Comparison of ENCODE assay signal across 10 mouse cellular contexts in genomic region chr19:37238651-37239050, GRCm38 (mm10). TPM values are rescaled to one million over a fixed set of nuclear protein-coding genes. Genes with fewer than 3 reads are reported as not detected.
DNase-seq lines count a peak whose midpoint lies in the region; ATAC-seq and TF ChIP-seq lines count a peak whose summit lies in the region.
"Had no signal": no experiment of that assay in that cellular context is flagged by ENCODE, and none has a peak within 500 bp of the region (broad histone marks: within the 10 kb centered on the region; RNA-seq: fewer than 3 reads in every experiment).

No protein-coding gene starts in this region.

- WGBS in liver, embryonic 14.5 days (ENCODE audit: insufficient replicate concordance) = 22% methylated on average over 7 of the region's 7 CpGs

- peaks cover 38% of the 10 kb centered on the region for H3K27me3 ChIP-seq in megakaryocyte, embryonic 14.5 days (replicated peaks)
- H3K27me3 ChIP-seq in liver, embryonic 14.5 days (ENCODE audit: control insufficient read depth, insufficient read depth, low read length) = peaks cover 5% of the 10 kb centered on the region; the same call in 1 of the 2 replicates

- peak; percentile 14 for DNase-seq in embryo, embryonic 11 days
- DNase-seq in embryo, embryonic 9.5 days (ENCODE audit: extremely low spot score) = no peak
- DNase-seq in liver, embryonic 14.5 days (ENCODE audit: low read depth in 3 of 3, low spot score in 3 of 3) = peak in 1 of 3 experiments; percentile 75
- DNase-seq in spleen, postnatal 4 days (ENCODE audit: low spot score in 2 of 2) = peak; percentile 33 to 72
- no peak for DNase-seq in urinary bladder, adult 2 months (ENCODE audit: low spot score)
- no peak for DNase-seq in adrenal gland, adult (ENCODE audit: inconsistent age in 2 of 2, low spot score in 1 of 2)
- DNase-seq: cerebellum, adult 11-12 months had no signal

- H3K4me3 ChIP-seq in megakaryocyte, embryonic 14.5 days (replicated peaks) = peak overlapping the region; percentile 33
- H3K4me3 ChIP-seq in liver, embryonic 14.5 days (ENCODE audit: insufficient read depth in 1 of 2, low read depth in 2 of 2, low read length in 2 of 2) = no peak overlapping the region; a peak in 1 of 4 replicates
- H3K4me3 ChIP-seq: lung, embryonic 15.5 days had no signal

- TF ChIP-seq CTCF in liver, embryonic 14.5 days (IDR thresholded peaks at IDR 0.05; ENCODE audit: low read depth) = no peak

- peak overlapping the region; percentile 99 for H3K27ac ChIP-seq in liver, embryonic 14.5 days
- H3K27ac ChIP-seq: lung, embryonic 15.5 days had no signal

- no peak for ATAC-seq in megakaryocyte, adult 5-6 weeks (ENCODE audit: poor library complexity, severe bottlenecking)
- peak; percentile 34; the same call in 1 of the 2 replicates for ATAC-seq in liver, embryonic 14.5 days (ENCODE audit: insufficient read depth)

- peaks cover 27% of the 10 kb centered on the region for H3K4me1 ChIP-seq in megakaryocyte, embryonic 14.5 days
- peaks cover 47 to 56% of the 10 kb centered on the region in 2 experiments for H3K4me1 ChIP-seq in liver, embryonic 14.5 days (replicated peaks; ENCODE audit: control insufficient read depth in 2 of 2, insufficient read depth in 2 of 2, low read length in 1 of 2)

- H3K36me3 ChIP-seq in megakaryocyte, embryonic 14.5 days (replicated peaks; ENCODE audit: low read length) = no peaks in the 10 kb centered on the region
- no peaks in the 10 kb centered on the region for H3K36me3 ChIP-seq in liver, embryonic 14.5 days (replicated peaks; ENCODE audit: control insufficient read depth, insufficient read depth, low read depth)
- H3K36me3 ChIP-seq: lung, embryonic 15.5 days had no signal

- peak overlapping the region; percentile 87 for H3K4me2 ChIP-seq in liver, embryonic 14.5 days (ENCODE audit: low read depth)
- H3K4me2 ChIP-seq: lung, embryonic 15.5 days had no signal

- H3K9ac ChIP-seq in liver, embryonic 14.5 days (replicated peaks) = peak overlapping the region; percentile 61
- H3K9ac ChIP-seq: lung, embryonic 15.5 days had no signal

- TF ChIP-seq EP300 in liver, embryonic 14.5 days (IDR thresholded peaks at IDR 0.05; ENCODE audit: low read depth) = no peak

- H3K9me3 ChIP-seq in megakaryocyte, embryonic 14.5 days = peaks cover 9% of the 10 kb centered on the region
- H3K9me3 ChIP-seq in liver, embryonic 14.5 days (ENCODE audit: control insufficient read depth, low read length) = no peaks in the 10 kb centered on the region
- H3K9me3 ChIP-seq: lung, embryonic 15.5 days had no signal

RNA-seq across cellular contexts. Expression of gene Cpeb3, which starts 30.2 kb away (rescaled TPM):
- polyA plus RNA-seq in megakaryocyte, embryonic 14.5 days (2012; ENCODE audit: insufficient read depth, low replicate concordance) = 0.21 TPM in 1 of 2 replicates, not detected in the other
- 0.58 and 1.2 TPM in 2 replicates for total RNA-seq in megakaryocyte, adult 5-6 weeks (2015)
- 0.37 and 1.3 TPM in 2 replicates for total RNA-seq in megakaryocyte, adult 5-6 weeks (2017)
- 1.8 and 2.4 TPM in 2 replicates for polyA plus RNA-seq in liver, embryonic 14.5 days (2012; rRNA removed)
- 1.8 and 1.9 TPM in 2 replicates for polyA plus RNA-seq in liver, embryonic 14.5 days (2014; fragmentation: Nextera tagmentation; extraction: Ambion mirVana)
- polyA plus RNA-seq in urinary bladder, adult 2 months (2012; rRNA removed) = 5.5 and 7.0 TPM in 2 replicates

RNA-seq across cellular contexts. Expression of gene March5, which starts 31.3 kb away (rescaled TPM):
- polyA plus RNA-seq in megakaryocyte, embryonic 14.5 days (2012; ENCODE audit: insufficient read depth, low replicate concordance) = 28.9 and 37.4 TPM in 2 replicates
- total RNA-seq in megakaryocyte, adult 5-6 weeks (2015) = 84.3 and 90.3 TPM in 2 replicates
- 52.5 and 52.6 TPM in 2 replicates for total RNA-seq in megakaryocyte, adult 5-6 weeks (2017)
- 40.9 and 69.6 TPM in 2 replicates for polyA plus RNA-seq in liver, embryonic 14.5 days (2012; rRNA removed)
- polyA plus RNA-seq in liver, embryonic 14.5 days (2014; fragmentation: Nextera tagmentation; extraction: Ambion mirVana) = 145 and 153 TPM in 2 replicates
- 54.8 and 58.1 TPM in 2 replicates for polyA plus RNA-seq in urinary bladder, adult 2 months (2012; rRNA removed)

Comparison
In these comparisons a context has a peak if more than half of its experiments do, and no peak if none do; other contexts are left out.
1. DNase-seq: peak in embryo, embryonic 11 days (single experiment) and spleen, postnatal 4 days (2 of 2); none in embryo, embryonic 9.5 days (single experiment), urinary bladder, adult 2 months (single experiment) and adrenal gland, adult (0 of 2).